Mouse (Mus musculus) liver, postnatal 0 days (tissue): ENCODE measurements at regions not wholly inside any gene's neighbourhood (a gene's known extent, or its start where the extent isn't known, plus 50 kb on each side); places are given as distances from the start of the nearest gene placed in this dataset.

ENCODE experiments used
- CTCF ChIP-seq: sonication (generic); IDR thresholded peaks from 2 replicates; pipeline ENCODE4 v1.5.1; 2016; ENCODE audit warnings: antibody characterized with exemption, low read depth
- EP300 ChIP-seq: IDR thresholded peaks from 2 replicates; pipeline ENCODE4 v1.6.1; 2016; ENCODE audit warnings: antibody characterized with exemption, low read depth, mild to moderate bottlenecking

DNA sequence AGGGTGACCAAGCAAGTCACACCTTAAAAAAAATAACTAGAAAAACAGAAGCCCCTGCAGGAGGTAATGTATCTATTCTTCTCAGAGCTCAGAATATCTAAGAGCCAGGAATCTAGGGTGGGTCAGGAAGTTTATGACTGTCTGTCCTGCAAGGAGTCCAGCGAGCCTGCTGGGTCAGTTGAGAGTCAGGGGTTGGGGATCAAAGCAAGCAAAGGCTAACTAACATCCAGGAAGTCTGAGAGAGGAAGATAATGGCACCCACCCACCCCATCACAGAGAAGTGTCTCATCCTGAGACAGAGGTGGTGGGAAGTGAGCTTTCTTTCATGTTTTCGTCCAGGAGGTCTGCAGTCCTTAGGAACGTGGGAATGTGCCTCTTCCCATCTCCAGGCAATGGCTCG is 116.4 kb upstream of the Slc44a1 start:
- TF ChIP-seq CTCF = no peak
- no peak for TF ChIP-seq EP300
